Mouse (Mus musculus) ES-Bruce4 (cell line): ENCODE results near the gene Slc18b1.

Experiments
- CTCF ChIP-seq: IDR thresholded peaks from one replicate; pipeline ENCODE4 v1.8.1; 2011; ENCODE audit warnings: low read depth, low read length
- EP300 ChIP-seq: IDR thresholded peaks from 2 replicates; pipeline ENCODE4 v1.6.1; 2011; ENCODE audit warnings: low read depth, low read length; ENCODE audit not compliant: insufficient read depth
- POLR2A ChIP-seq: IDR thresholded peaks from one replicate; pipeline ENCODE4 v1.8.1; 2011; ENCODE audit warnings: low read length; ENCODE audit not compliant: insufficient read depth

DNA sequence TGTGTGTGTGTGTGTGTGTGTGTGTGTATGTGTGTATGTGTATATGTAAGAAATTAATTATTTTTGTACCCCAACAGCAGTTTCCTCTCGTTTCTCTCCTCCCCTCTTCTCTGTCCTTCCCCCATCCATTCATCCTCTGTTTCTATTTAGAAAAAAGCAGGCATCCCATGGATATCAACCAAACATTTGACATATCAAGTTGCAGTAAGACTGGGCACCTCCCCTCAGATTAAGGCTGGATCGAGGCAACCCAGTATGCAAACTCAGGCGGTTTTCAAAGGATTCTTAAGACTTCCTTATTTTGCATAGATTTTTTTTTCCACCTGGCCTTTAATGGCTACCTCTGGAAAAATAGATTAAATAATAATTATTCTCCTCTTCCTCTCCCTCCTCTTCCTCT, 820 bp downstream of the Slc18b1 start:
- TF ChIP-seq CTCF (no peak), POLR2A (no peak), EP300 (no peak)
